Mouse (Mus musculus) spleen, adult 2 months (tissue): ENCODE results near the gene Eif2ak3.

Source experiments
- CTCF ChIP-seq: fragments of 200-500 bp; IDR thresholded peaks from 2 replicates; pipeline ENCODE4 v1.5.1; 2011; ENCODE audit warnings: mild to moderate bottlenecking, inconsistent platforms; ENCODE audit not compliant: insufficient read depth, insufficient read length, insufficient replicate concordance; ENCODE audit errors: extremely low read depth
- POLR2A ChIP-seq: fragments of 200-500 bp; IDR thresholded peaks from 2 replicates; pipeline ENCODE4 v1.6.1; 2011; ENCODE audit warnings: low read depth, low read length, inconsistent platforms

GRCm38 (mm10) chr6:70813921-70814628 lies 30.2 kb upstream of the Eif2ak3 start:
- TF ChIP-seq CTCF (no peak), POLR2A (no peak)
